Mouse (Mus musculus) lung, adult 2 months (tissue): ENCODE results near the gene Adam19.

Source experiments
- CTCF ChIP-seq: fragments of 200-500 bp; IDR thresholded peaks from 2 replicates; pipeline ENCODE4 v1.5.1; 2011; ENCODE audit warnings: mild to moderate bottlenecking, low read length, control low read depth; ENCODE audit not compliant: insufficient read depth
- POLR2A ChIP-seq: fragments of 200-500 bp; IDR thresholded peaks from 2 replicates; pipeline ENCODE4 v1.6.1; 2011; ENCODE audit warnings: low read depth, mild to moderate bottlenecking, control low read depth, low read length, borderline replicate concordance; ENCODE audit errors: extremely low read depth

DNA sequence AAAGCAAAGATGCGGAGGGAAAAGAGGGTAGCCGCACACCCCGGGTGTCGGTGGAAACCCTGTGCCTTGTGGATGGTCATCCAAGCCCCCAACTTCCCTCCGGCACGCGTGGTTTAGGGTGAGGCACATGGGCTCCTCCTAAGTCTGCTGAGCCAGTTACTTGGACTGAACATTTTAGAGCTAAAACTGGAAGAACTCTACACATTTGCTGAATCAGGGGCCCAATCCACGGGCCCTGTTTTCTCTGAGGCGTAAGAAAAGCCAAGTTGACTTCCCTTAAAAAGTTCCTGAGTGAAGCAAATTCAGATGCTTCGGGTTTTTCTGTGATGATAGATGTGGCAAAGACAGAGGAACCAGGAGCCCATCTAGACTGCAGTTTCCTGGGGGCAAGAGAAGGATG lies 64.3 kb downstream of the Adam19 start:
- TF ChIP-seq POLR2A (no peak), CTCF (no peak)
